Mouse (Mus musculus) heart, embryonic 12.5 days (tissue): Measurements from ENCODE around the gene Plcz1. TPM values are rescaled to one million over a fixed set of nuclear protein-coding genes. Genes with fewer than 3 reads are reported as not detected.

Experiments
- ATAC-seq: fragments of 200-750 bp; cut with Nextera tagmentation; 2 replicates; pipeline ENCODE4 v1.8.0; 2017; ENCODE audit warnings: moderate TSS enrichment, moderate library complexity; ENCODE audit not compliant: insufficient number of reproducible peaks, low FRiP score
- H3K27ac ChIP-seq: fragments of 300-500 bp; sonication (generic); 2 replicates; pipeline ENCODE4 v1.5.1; 2016; ENCODE audit warnings: mild to moderate bottlenecking, moderate library complexity; ENCODE audit not compliant: poor library complexity, severe bottlenecking
- H3K27me3 ChIP-seq: fragments of 300-500 bp; sonication (generic); replicated peaks from 2 replicates; pipeline ENCODE4 v1.6.1; 2016; ENCODE audit warnings: mild to moderate bottlenecking, moderate library complexity
- H3K36me3 ChIP-seq: fragments of 300-500 bp; sonication (generic); 2 replicates; pipeline ENCODE4 v1.6.1; 2016; ENCODE audit warnings: mild to moderate bottlenecking, moderate library complexity
- H3K4me1 ChIP-seq: fragments of 300-500 bp; sonication (generic); replicated peaks from 2 replicates; pipeline ENCODE4 v1.6.1; 2016; ENCODE audit warnings: mild to moderate bottlenecking
- H3K4me2 ChIP-seq: fragments of 300-500 bp; sonication (generic); 2 replicates; pipeline ENCODE4 v1.6.1; 2016; ENCODE audit warnings: mild to moderate bottlenecking, moderate library complexity
- H3K4me3 ChIP-seq: fragments of 300-500 bp; sonication (generic); 2 replicates; pipeline ENCODE4 v1.5.1; 2016; ENCODE audit warnings: mild to moderate bottlenecking
- H3K9ac ChIP-seq: fragments of 300-500 bp; sonication (generic); 2 replicates; pipeline ENCODE4 v1.6.1; 2016; ENCODE audit warnings: mild to moderate bottlenecking, moderate library complexity
- H3K9me3 ChIP-seq: fragments of 300-500 bp; sonication (generic); replicated peaks from 2 replicates; pipeline ENCODE4 v1.6.1; 2016; ENCODE audit warnings: mild to moderate bottlenecking, moderate library complexity
- WGBS: fragments of 180-500 bp; shearing (Covaris S2); methylation state at CpG from one replicate; pipeline ENCODE4 v1.1.7; 2016; 5-methylcytosine and 5-hydroxymethylcytosine counted together
- polyA plus RNA-seq: library from polyadenylated mRNA; unstranded; fragments of >200 nt; fragmentation: Nextera tagmentation; extraction: Ambion mirVana; gene quantifications from 2 replicates; pipeline ENCODE4 v1.2.1, GENCODE M21; 2016

Gene Plcz1
- polyA plus RNA-seq, 1 experiment from 2014 or later: not detected

DNA sequence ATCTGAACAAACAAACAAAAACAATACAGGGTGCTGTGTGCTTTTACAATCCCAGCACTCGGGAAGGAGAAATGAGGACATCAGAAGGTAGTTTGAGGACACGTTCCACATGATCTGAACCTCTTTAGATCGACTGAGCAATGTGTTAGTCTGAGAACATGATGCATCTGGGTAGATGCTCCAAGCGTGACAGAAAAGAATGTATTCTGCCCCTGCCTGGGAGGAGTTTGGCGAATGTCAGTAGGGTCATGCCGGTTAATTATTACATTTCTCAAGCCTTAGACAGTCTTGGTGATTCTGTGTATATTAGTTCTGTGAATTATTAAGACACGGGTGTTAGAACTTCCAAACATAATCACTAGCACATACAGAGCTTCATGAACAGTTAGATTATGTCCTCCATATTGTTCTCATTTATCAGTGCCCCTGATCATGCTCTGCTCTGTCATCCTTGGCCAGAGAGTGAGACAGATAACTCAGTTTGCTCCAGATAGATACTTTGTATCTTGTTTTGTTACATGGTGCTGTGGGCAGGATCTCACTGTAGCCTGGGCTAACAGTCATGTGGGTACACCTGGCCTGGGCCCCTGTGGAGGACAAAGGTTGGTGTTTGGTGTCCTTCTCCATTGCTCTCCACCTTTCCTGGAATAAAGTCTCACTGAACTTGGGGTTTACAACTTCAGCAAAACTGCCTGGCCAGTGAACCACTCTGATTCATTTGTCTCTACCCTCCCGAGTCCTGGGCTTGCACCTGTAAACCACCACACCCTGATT lies 94.0 kb downstream of the Plcz1 start:
- Histone ChIP-seq H3K4me3 (no peak overlapping the region), H3K9me3 (no peaks in the 10 kb centered on the region), H3K4me1 (no peaks in the 10 kb centered on the region), H3K27ac (no peak overlapping the region), H3K4me2 (no peak overlapping the region), H3K9ac (no peak overlapping the region), H3K36me3 (no peaks in the 10 kb centered on the region), H3K27me3 (no peaks in the 10 kb centered on the region)
- ATAC-seq: no peak
- WGBS: 85% methylated on average over 8 of the region's 8 CpGs

Other genes with a start within 250 kb of the Plcz1 start
- gene Capza3, start 205 bp downstream of the Plcz1 start, polyA plus RNA-seq: not detected in 2 replicates